Mouse (Mus musculus) limb, embryonic 14.5 days (tissue): Measurements from ENCODE around the gene Tuba3b. TPM values are rescaled to one million over a fixed set of nuclear protein-coding genes. Genes with fewer than 3 reads are reported as not detected.

Source experiments
- ATAC-seq: fragments of 200-750 bp; cut with Nextera tagmentation; 2 replicates; pipeline ENCODE4 v1.8.0; 2017; ENCODE audit warnings: low read depth, moderate number of reproducible peaks, moderate TSS enrichment; ENCODE audit not compliant: low FRiP score
- DNase-seq: peaks from one replicate; pipeline ENCODE4 v3.0.0-alpha.2; 2015; ENCODE audit warnings: low spot score
- H3K27ac ChIP-seq: fragments of 300-500 bp; sonication (generic); replicated peaks from 2 replicates; pipeline ENCODE4 v1.5.1; 2014; ENCODE audit warnings: low read depth, mild to moderate bottlenecking, low read length, moderate library complexity, mixed read lengths
- H3K27me3 ChIP-seq: fragments of 300-500 bp; sonication (generic); 2 replicates; pipeline ENCODE4 v1.6.1; 2014; ENCODE audit warnings: low read length, mixed read lengths; ENCODE audit not compliant: control insufficient read depth, insufficient read depth
- H3K36me3 ChIP-seq: fragments of 300-500 bp; sonication (generic); 2 replicates; pipeline ENCODE4 v1.6.1; 2014; ENCODE audit warnings: mild to moderate bottlenecking, low read length, moderate library complexity, mixed read lengths; ENCODE audit not compliant: control insufficient read depth, insufficient read depth
- H3K4me1 ChIP-seq: fragments of 300-500 bp; sonication (generic); 2 replicates; pipeline ENCODE4 v1.6.1; 2014; ENCODE audit warnings: antibody characterized with exemption, low read length, mixed read lengths; ENCODE audit not compliant: control insufficient read depth, insufficient read depth
- H3K4me2 ChIP-seq: fragments of 300-500 bp; sonication (generic); replicated peaks from 2 replicates; pipeline ENCODE4 v1.6.1; 2014; ENCODE audit warnings: low read depth, mild to moderate bottlenecking, low read length, moderate library complexity; ENCODE audit not compliant: severe bottlenecking
- H3K4me3 ChIP-seq: fragments of 300-500 bp; sonication (generic); replicated peaks from 2 replicates; pipeline ENCODE4 v1.5.1; 2014; ENCODE audit warnings: low read length
- H3K9ac ChIP-seq: fragments of 300-500 bp; sonication (generic); 2 replicates; pipeline ENCODE4 v1.6.1; 2014; ENCODE audit warnings: mild to moderate bottlenecking, low read depth, low read length, moderate library complexity; ENCODE audit not compliant: severe bottlenecking
- H3K9me3 ChIP-seq: fragments of 300-500 bp; sonication (generic); 2 replicates; pipeline ENCODE4 v1.6.1; 2016; ENCODE audit warnings: low read length; ENCODE audit not compliant: control insufficient read depth
- POLR2A ChIP-seq: fragments of 200-500 bp; IDR thresholded peaks from 2 replicates; pipeline ENCODE4 v1.8.0; 2012; ENCODE audit warnings: inconsistent platforms, mild to moderate bottlenecking, moderate library complexity, borderline replicate concordance; ENCODE audit not compliant: insufficient read depth, insufficient read length; ENCODE audit errors: extremely low read depth
- WGBS: fragments of 180-500 bp; shearing (Covaris S2); extraction: QIAGEN DNeasy Blood & Tissue Kit; methylation state at CpG from one replicate; pipeline ENCODE4 v1.1.7; 2014; 5-methylcytosine and 5-hydroxymethylcytosine counted together
- polyA plus RNA-seq, 2 experiments: library from polyadenylated mRNA; depleted of rRNA in 1 of 2; stranded (reverse) in 1 of 2; unstranded in 1 of 2; fragments of >200 nt; fragmentation: Nextera tagmentation in 1 of 2; extraction: Ambion mirVana in 1 of 2; gene quantifications; 2 replicates each; pipeline versions ENCODE4 v1.2.1 to v1.2.3; 2012 to 2014

Tuba3b gene
- polyA plus RNA-seq (2012; rRNA removed) (0.04 TPM in 1 of 2 replicates, not detected in the other), polyA plus RNA-seq (2014; fragmentation: Nextera tagmentation; extraction: Ambion mirVana) (not detected in 2 replicates)

GRCm38 (mm10) chr6:145615666-145616210, at the start of gene Tuba3b:
Tuba3b (plus strand) TSS chr6:145615757.
- no peak for TF ChIP-seq POLR2A
- DNase-seq (no peak), ATAC-seq (no peak)
- Histone ChIP-seq H3K9ac (no peak within 1 kb of the TSS), H3K4me2 (no peak within 1 kb of the TSS), H3K4me1 (no peaks in the 10 kb centered on the region), H3K36me3 (no peaks in the 10 kb centered on the region), H3K9me3 (no peaks in the 10 kb centered on the region), H3K4me3 (no peak within 1 kb of the TSS), H3K27ac (no peak within 1 kb of the TSS), H3K27me3 (no peaks in the 10 kb centered on the region)
- WGBS: 95% methylated on average over 31 of the region's 31 CpGs

GRCm38 (mm10) chr6:145567296-145567695, 48.3 kb upstream of the Tuba3b start:
- DNase-seq: no peak
- no peak for ATAC-seq
- peaks cover 9% of the 10 kb centered on the region for H3K4me1 ChIP-seq
- no peak overlapping the region for H3K4me2 ChIP-seq
- H3K9ac ChIP-seq: no peak overlapping the region
- TF ChIP-seq POLR2A: no peak
- H3K4me3 ChIP-seq: no peak overlapping the region
- 87% methylated on average over 8 of the region's 8 CpGs for WGBS
- H3K36me3 ChIP-seq: no peaks in the 10 kb centered on the region
- H3K9me3 ChIP-seq: no peaks in the 10 kb centered on the region
- no peaks in the 10 kb centered on the region for H3K27me3 ChIP-seq
- no peak overlapping the region for H3K27ac ChIP-seq

GRCm38 (mm10) chr6:145567832-145568231, 47.7 kb upstream of the Tuba3b start:
- no peak for TF ChIP-seq POLR2A
- H3K4me2 ChIP-seq: no peak overlapping the region
- no peaks in the 10 kb centered on the region for H3K27me3 ChIP-seq
- H3K4me1 ChIP-seq: peaks cover 9% of the 10 kb centered on the region
- no peak overlapping the region for H3K27ac ChIP-seq
- DNase-seq: no peak
- H3K9ac ChIP-seq: no peak overlapping the region
- H3K9me3 ChIP-seq: no peaks in the 10 kb centered on the region
- WGBS: 87% methylated on average over 3 of the region's 3 CpGs
- H3K4me3 ChIP-seq: no peak overlapping the region
- ATAC-seq: no peak
- no peaks in the 10 kb centered on the region for H3K36me3 ChIP-seq

- Histone ChIP-seq H3K27me3 (no peaks in the 10 kb centered on the region), H3K4me2 (no peak overlapping the region), H3K9me3 (no peaks in the 10 kb centered on the region), H3K4me1 (peaks cover 9% of the 10 kb centered on the region), H3K4me3 (no peak overlapping the region), H3K36me3 (no peaks in the 10 kb centered on the region), H3K27ac (no peak overlapping the region), H3K9ac (no peak overlapping the region)
- WGBS: 90% methylated on average over 3 of the region's 3 CpGs
- no peak for DNase-seq
- no peak for ATAC-seq
- no peak for TF ChIP-seq POLR2A
Measured at GRCm38 (mm10) chr6:145568701-145569100, 46.9 kb upstream of the Tuba3b start.

- no peaks in the 10 kb centered on the region for H3K27me3 ChIP-seq
- no peak for DNase-seq
- H3K27ac ChIP-seq: no peak overlapping the region
- H3K4me3 ChIP-seq: no peak overlapping the region
- no peak for TF ChIP-seq POLR2A
- H3K9ac ChIP-seq: no peak overlapping the region
- H3K4me2 ChIP-seq: no peak overlapping the region
- WGBS: 76% methylated on average over 6 of the region's 6 CpGs
- no peaks in the 10 kb centered on the region for H3K9me3 ChIP-seq
- no peak for ATAC-seq
- H3K36me3 ChIP-seq: no peaks in the 10 kb centered on the region
- H3K4me1 ChIP-seq: peaks cover 8% of the 10 kb centered on the region
Measured at GRCm38 (mm10) chr6:145573250-145574013, 42.1 kb upstream of the Tuba3b start.
